Mouse (Mus musculus): Measurements from ENCODE around the gene St3gal3. TPM values are rescaled to one million over a fixed set of nuclear protein-coding genes. Genes with fewer than 3 reads are reported as not detected.
A peak's percentile ranks its signal among the peaks of the same experiment; 100 is the strongest.

The St3gal3 gene
- polyA plus RNA-seq, 2 experiments: 0.85 to 3.2 TPM

DNA sequence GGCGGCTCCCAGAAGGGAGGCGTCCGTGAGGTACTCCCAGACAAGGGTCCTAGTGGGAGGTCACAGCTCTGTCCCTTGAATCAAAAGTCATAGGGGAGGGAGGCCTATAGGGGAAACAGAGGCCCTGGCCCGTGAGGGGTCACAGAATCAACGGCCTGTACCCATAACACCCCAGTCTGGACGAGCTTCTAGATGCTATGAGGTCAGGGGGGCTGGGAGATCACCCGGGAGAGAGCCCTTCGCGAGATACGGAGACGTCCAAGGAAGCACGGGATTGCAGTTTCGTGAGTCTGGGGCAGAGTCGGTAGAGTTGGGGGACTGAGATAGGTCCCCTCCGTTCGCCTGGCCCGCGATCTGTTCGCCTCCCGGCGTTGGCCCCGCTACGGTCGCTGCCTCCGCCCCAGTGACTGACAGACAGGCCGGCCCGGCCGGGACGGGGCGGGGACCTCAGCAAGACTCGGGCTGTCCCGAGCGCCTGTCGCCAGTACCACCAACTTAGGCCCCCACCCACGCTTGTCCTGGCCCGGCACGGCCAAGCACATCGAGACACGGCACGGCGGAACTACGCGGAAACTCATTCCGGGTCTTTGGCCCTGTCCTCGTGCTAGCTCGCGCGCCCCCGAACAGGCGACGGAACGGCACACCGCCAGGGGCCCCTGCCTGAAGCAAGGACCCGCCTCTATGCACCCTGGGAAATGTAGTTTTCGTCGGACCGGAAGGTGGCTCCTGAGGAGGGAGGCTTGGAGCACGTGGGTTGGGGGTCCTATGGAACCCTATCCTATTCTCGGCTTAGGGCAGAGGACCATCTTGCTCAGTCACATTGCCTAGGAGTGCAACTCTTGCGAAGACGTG lies 219.9 kb downstream of the St3gal3 start, which contains the start of gene Ipo13:
Gene Ipo13 (minus strand): TSS at position 409 of the 852 bp plus-strand sequence.
- peak; percentile 95 for ATAC-seq (ENCODE audit: insufficient read depth)
- no peaks in the 10 kb centered on the region for H3K9me3 ChIP-seq (ENCODE audit: control insufficient read depth, low read length)
- H3K4me2 ChIP-seq (ENCODE audit: low read depth): peak within 1 kb of the TSS; percentile 93
- peak within 1 kb of the TSS; percentile 91 for H3K9ac ChIP-seq (replicated peaks)
- peak within 1 kb of the TSS; percentile 73 to 90 for H3K4me3 ChIP-seq (ENCODE audit: insufficient read depth in 1 of 2, low read depth in 2 of 2, low read length in 2 of 2)
- H3K27me3 ChIP-seq (ENCODE audit: control insufficient read depth, insufficient read depth, low read length): no peaks in the 10 kb centered on the region
- peak; percentile 80 to 85 (median 81) for DNase-seq (ENCODE audit: low read depth in 3 of 3, low spot score in 3 of 3)
- H3K27ac ChIP-seq: peak within 1 kb of the TSS; percentile 76
- peaks cover 6% of the 10 kb centered on the region; the same call in 1 of the 2 replicates for H3K36me3 ChIP-seq (replicated peaks; ENCODE audit: control insufficient read depth, insufficient read depth, low read depth)
- peak; percentile 77 for TF ChIP-seq EP300 (IDR thresholded peaks at IDR 0.05; ENCODE audit: low read depth)
- peak; percentile 52 for TF ChIP-seq CTCF (IDR thresholded peaks at IDR 0.05; ENCODE audit: low read depth)
- under 1% methylated on average over 60 of the region's 61 CpGs for WGBS (ENCODE audit: insufficient replicate concordance)
- peaks cover 11 to 20% of the 10 kb centered on the region in 2 experiments for H3K4me1 ChIP-seq (replicated peaks; ENCODE audit: control insufficient read depth in 2 of 2, insufficient read depth in 2 of 2, low read length in 1 of 2)

DNA sequence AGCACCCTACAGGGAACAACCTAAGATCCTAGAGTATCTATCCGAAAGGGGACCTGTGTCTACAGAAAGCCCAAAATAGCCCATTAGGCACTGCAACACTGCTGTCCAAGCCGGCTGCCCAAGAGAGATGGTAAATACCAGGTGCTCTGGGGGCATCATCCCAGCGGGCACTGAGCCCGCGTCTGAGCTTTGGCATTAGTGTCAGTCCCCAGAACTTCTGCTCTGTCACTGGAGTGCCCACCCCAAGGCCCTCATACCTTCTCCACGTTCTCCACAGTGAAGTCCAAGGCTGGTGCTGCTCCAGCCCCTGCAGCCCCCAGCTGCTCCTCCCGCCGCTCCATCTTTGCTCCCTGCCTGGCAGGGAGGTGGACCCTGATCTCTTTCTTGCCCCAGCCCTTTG lies 220.7 kb downstream of the St3gal3 start:
- no peak for TF ChIP-seq EP300 (IDR thresholded peaks at IDR 0.05; ENCODE audit: low read depth)
- TF ChIP-seq CTCF (IDR thresholded peaks at IDR 0.05; ENCODE audit: low read depth): no peak
- no peak for ATAC-seq (ENCODE audit: insufficient read depth)
- H3K4me1 ChIP-seq (replicated peaks; ENCODE audit: control insufficient read depth in 2 of 2, insufficient read depth in 2 of 2, low read length in 1 of 2): peaks cover 11 to 20% of the 10 kb centered on the region in 2 experiments
- DNase-seq (ENCODE audit: low read depth in 3 of 3, low spot score in 3 of 3): no peak
- H3K36me3 ChIP-seq (replicated peaks; ENCODE audit: control insufficient read depth, insufficient read depth, low read depth): peaks cover 6% of the 10 kb centered on the region; the same call in 1 of the 2 replicates
- H3K27me3 ChIP-seq (ENCODE audit: control insufficient read depth, insufficient read depth, low read length): no peaks in the 10 kb centered on the region
- H3K4me3 ChIP-seq (ENCODE audit: insufficient read depth in 1 of 2, low read depth in 2 of 2, low read length in 2 of 2): peak overlapping the region; percentile 73 to 90
- WGBS (ENCODE audit: insufficient replicate concordance): 15% methylated on average over 8 of the region's 8 CpGs
- peak overlapping the region; percentile 91 for H3K9ac ChIP-seq (replicated peaks)
- H3K4me2 ChIP-seq (ENCODE audit: low read depth): peak overlapping the region; percentile 93
- H3K9me3 ChIP-seq (ENCODE audit: control insufficient read depth, low read length): no peaks in the 10 kb centered on the region
- H3K27ac ChIP-seq: no peak overlapping the region

DNA sequence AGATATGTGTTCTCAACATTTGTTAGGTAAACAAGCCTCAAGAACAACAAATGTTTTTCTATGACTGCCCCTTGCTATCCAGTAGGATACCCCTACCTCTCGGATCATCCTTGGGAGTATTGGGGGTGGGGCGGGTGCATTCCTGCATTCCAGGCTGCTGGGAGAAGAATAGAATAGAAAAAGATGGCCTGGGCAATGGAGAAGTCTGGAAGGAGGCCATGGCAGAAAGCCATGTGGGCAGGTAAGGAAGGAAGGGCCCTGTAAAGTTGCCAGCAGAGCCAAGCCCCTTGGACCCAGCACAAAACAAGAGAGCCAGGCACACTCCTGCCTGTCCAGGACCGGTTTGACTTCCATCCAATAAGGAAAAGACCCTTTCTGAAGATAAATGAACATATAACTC lies 221.3 kb downstream of the St3gal3 start:
- Histone ChIP-seq H3K4me3 (ENCODE audit: insufficient read depth in 1 of 2, low read depth in 2 of 2, low read length in 2 of 2) (peak overlapping the region; percentile 73 to 90), H3K27ac (no peak overlapping the region), H3K36me3 (replicated peaks; ENCODE audit: control insufficient read depth, insufficient read depth, low read depth) (peaks cover 6% of the 10 kb centered on the region; the same call in 1 of the 2 replicates), H3K27me3 (ENCODE audit: control insufficient read depth, insufficient read depth, low read length) (no peaks in the 10 kb centered on the region), H3K9ac (replicated peaks) (peak overlapping the region; percentile 91), H3K9me3 (ENCODE audit: control insufficient read depth, low read length) (no peaks in the 10 kb centered on the region), H3K4me1 (replicated peaks; ENCODE audit: control insufficient read depth in 2 of 2, insufficient read depth in 2 of 2, low read length in 1 of 2) (peaks cover 11 to 20% of the 10 kb centered on the region in 2 experiments), H3K4me2 (ENCODE audit: low read depth) (peak overlapping the region; percentile 93)
- DNase-seq (ENCODE audit: low read depth in 3 of 3, low spot score in 3 of 3): no peak
- WGBS (ENCODE audit: insufficient replicate concordance): 64% methylated on average over 3 of the region's 3 CpGs
- TF ChIP-seq EP300 (IDR thresholded peaks at IDR 0.05; ENCODE audit: low read depth): no peak
- TF ChIP-seq CTCF (IDR thresholded peaks at IDR 0.05; ENCODE audit: low read depth): no peak
- no peak for ATAC-seq (ENCODE audit: insufficient read depth)

DNA sequence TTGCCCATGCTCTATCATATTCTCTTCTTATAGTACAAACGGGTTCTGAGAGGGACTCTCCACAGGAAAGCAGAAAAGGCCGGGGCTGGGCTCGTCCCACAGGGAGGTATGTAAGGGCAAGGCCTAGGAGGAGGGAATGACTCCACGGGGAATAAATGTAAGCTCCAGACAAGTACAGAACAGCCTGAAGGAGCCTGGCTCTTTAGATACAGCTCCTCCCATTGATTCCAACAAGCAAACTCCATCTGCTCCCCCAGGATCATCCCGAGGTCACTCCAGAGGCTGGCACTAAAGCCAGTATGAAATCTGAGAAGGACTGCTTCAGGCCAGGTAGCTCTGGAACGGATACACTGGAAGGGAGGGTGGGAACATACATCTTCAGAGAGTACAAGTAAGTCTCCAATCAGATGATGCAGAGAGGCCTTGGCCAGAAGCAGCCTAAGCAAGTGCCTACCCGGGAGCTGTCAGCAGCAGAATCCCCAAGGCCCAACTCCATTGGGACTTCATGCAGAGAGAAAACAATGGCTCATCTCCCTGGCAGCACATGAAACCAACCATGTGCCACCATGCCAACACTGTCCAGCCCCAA lies 221.9 kb downstream of the St3gal3 start:
- Histone ChIP-seq H3K27me3 (ENCODE audit: control insufficient read depth, insufficient read depth, low read length) (no peaks in the 10 kb centered on the region), H3K4me3 (ENCODE audit: insufficient read depth in 1 of 2, low read depth in 2 of 2, low read length in 2 of 2) (no peak overlapping the region; a peak in 1 of 4 replicates), H3K36me3 (replicated peaks; ENCODE audit: control insufficient read depth, insufficient read depth, low read depth) (peaks cover 6% of the 10 kb centered on the region; the same call in 1 of the 2 replicates), H3K9ac (replicated peaks) (no peak overlapping the region), H3K4me1 (replicated peaks; ENCODE audit: control insufficient read depth in 2 of 2, insufficient read depth in 2 of 2, low read length in 1 of 2) (peaks cover 11 to 17% of the 10 kb centered on the region in 2 experiments), H3K9me3 (ENCODE audit: control insufficient read depth, low read length) (no peaks in the 10 kb centered on the region), H3K27ac (no peak overlapping the region), H3K4me2 (ENCODE audit: low read depth) (peak overlapping the region; percentile 93)
- no peak for ATAC-seq (ENCODE audit: insufficient read depth)
- 75% methylated on average over 7 of the region's 7 CpGs for WGBS (ENCODE audit: insufficient replicate concordance)
- TF ChIP-seq EP300 (IDR thresholded peaks at IDR 0.05; ENCODE audit: low read depth) (no peak), CTCF (IDR thresholded peaks at IDR 0.05; ENCODE audit: low read depth) (no peak)
- DNase-seq (ENCODE audit: low read depth in 3 of 3, low spot score in 3 of 3): no peak

DNA sequence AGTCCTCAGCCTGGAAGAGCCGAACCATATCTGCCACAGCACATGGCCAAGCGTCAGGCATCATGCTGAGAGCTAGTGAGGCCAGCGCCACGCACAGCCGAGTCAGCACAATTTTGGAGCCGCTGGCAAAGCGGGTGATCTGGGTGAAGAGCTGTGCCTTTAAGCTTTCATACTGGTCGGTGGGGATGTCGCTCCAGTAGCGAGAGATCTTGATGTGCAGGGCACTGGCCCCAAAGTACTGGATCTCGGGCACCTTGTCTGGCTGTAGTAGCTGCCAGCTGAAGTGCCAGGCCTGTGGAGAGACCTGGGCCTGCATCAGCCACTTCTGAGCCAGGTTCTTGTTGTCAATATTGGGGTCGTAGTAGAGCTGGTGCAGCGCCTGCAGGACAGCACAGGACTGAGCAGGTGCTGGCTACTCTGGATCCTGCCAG lies 222.6 kb downstream of the St3gal3 start:
- Histone ChIP-seq H3K4me1 (replicated peaks; ENCODE audit: control insufficient read depth in 2 of 2, insufficient read depth in 2 of 2, low read length in 1 of 2) (peaks cover 11 to 12% of the 10 kb centered on the region in 2 experiments), H3K36me3 (replicated peaks; ENCODE audit: control insufficient read depth, insufficient read depth, low read depth) (peaks cover 6% of the 10 kb centered on the region; the same call in 1 of the 2 replicates), H3K27me3 (ENCODE audit: control insufficient read depth, insufficient read depth, low read length) (no peaks in the 10 kb centered on the region), H3K27ac (no peak overlapping the region), H3K9me3 (ENCODE audit: control insufficient read depth, low read length) (no peaks in the 10 kb centered on the region), H3K4me2 (ENCODE audit: low read depth) (no peak overlapping the region), H3K4me3 (ENCODE audit: insufficient read depth in 1 of 2, low read depth in 2 of 2, low read length in 2 of 2) (no peak overlapping the region), H3K9ac (replicated peaks) (no peak overlapping the region)
- ATAC-seq (ENCODE audit: insufficient read depth): no peak
- TF ChIP-seq EP300 (IDR thresholded peaks at IDR 0.05; ENCODE audit: low read depth): no peak
- 89% methylated on average over 13 of the region's 13 CpGs for WGBS (ENCODE audit: insufficient replicate concordance)
- DNase-seq (ENCODE audit: low read depth in 3 of 3, low spot score in 3 of 3): no peak
